Mouse (Mus musculus) heart, adult 18-20 months (tissue): ENCODE measurements at regions not wholly inside any gene's neighbourhood (a gene's known extent, or its start where the extent isn't known, plus 50 kb on each side); places are given as distances from the start of the nearest gene placed in this dataset.

ENCODE experiments used
- DNase-seq, 2 experiments: peaks; one replicate each; pipeline ENCODE4 v3.0.0; 2021 to 2022; ENCODE audit warnings: mixed read lengths in 1 of 2

- DNase-seq, result no peak
These were observed 53.2 kb downstream of the Gpr6 start for GRCm38 (mm10) chr10:41018888-41019287.

GRCm38 (mm10) chr10:41016547-41016946, 55.5 kb downstream of the Gpr6 start:
- no peak for DNase-seq

GRCm38 (mm10) chr10:41015654-41016053, 56.4 kb downstream of the Gpr6 start:
- DNase-seq, result peak; percentile 10 to 52

- DNase-seq, result no peak
These were observed 61.5 kb downstream of the Gpr6 start for GRCm38 (mm10) chr10:41010585-41010984.

- no peak for DNase-seq
These were observed 64.2 kb downstream of the Gpr6 start for GRCm38 (mm10) chr10:41007866-41008265.

GRCm38 (mm10) chr10:41006634-41007033, 65.5 kb downstream of the Gpr6 start:
- no peak for DNase-seq

GRCm38 (mm10) chr10:41005776-41006175, 66.3 kb downstream of the Gpr6 start:
- DNase-seq, result no peak

GRCm38 (mm10) chr10:41004753-41005152, 67.3 kb downstream of the Gpr6 start:
- DNase-seq, result no peak

- DNase-seq, result peak; percentile 68 to 78
These were observed 67.9 kb downstream of the Gpr6 start for GRCm38 (mm10) chr10:41004044-41004689.

- DNase-seq, result no peak
These were observed 68.9 kb downstream of the Gpr6 start for GRCm38 (mm10) chr10:41003197-41003596.

GRCm38 (mm10) chr10:41000965-41001364, 71.1 kb downstream of the Gpr6 start:
- no peak for DNase-seq

- DNase-seq, result no peak
These were observed 72.6 kb downstream of the Gpr6 start for GRCm38 (mm10) chr10:40999486-40999885.

- DNase-seq, result no peak
These were observed 73.3 kb downstream of the Gpr6 start for GRCm38 (mm10) chr10:40998799-40999198.

- DNase-seq, result no peak
These were observed 73.8 kb downstream of the Gpr6 start for GRCm38 (mm10) chr10:40998330-40998729.

- DNase-seq, result no peak
These were observed 74.5 kb downstream of the Gpr6 start for GRCm38 (mm10) chr10:40997606-40998005.
